Mouse (Mus musculus): Measurements from ENCODE around the gene Wrap53. TPM values are rescaled to one million over a fixed set of nuclear protein-coding genes. Genes with fewer than 3 reads are reported as not detected.
A peak's percentile ranks its signal among the peaks of the same experiment; 100 is the strongest.

The Wrap53 gene
- polyA plus RNA-seq, 1 experiment from 2014 or later = 23.2 TPM

DNA sequence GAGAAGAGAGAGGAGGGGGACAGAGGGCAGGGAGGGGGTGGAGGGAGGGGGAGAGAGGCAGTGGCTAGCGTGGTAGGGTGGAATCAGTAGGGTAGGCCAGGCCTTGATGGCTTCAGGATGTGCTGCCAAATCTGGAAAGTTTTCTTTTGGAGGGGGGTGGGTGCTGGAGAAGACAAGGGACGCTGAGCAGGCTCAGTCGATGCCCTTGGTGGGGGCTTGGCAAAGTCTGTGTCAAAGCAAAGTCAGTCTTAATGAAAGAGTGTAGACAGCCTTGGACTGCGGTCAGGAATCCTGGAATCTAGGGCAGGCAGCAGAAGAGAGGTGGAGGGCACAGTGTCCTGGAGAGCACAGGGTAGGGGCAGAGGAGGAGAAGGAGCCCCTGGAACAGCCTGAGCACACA lies 30.8 kb upstream of the Wrap53 start:
- Histone ChIP-seq H3K9me3 (no peaks in the 10 kb centered on the region), H3K27me3 (replicated peaks) (0 out of 2 replicates have a peak, but pooled peaks cover 3% of the 10 kb centered on the region), H3K4me1 (peaks cover 5% of the 10 kb centered on the region; the same call in 1 of the 2 replicates), H3K4me3 (no peak overlapping the region), H3K36me3 (replicated peaks) (no peaks in the 10 kb centered on the region), H3K27ac (no peak overlapping the region), H3K4me2 (no peak overlapping the region), H3K9ac (no peak overlapping the region)
- ATAC-seq (replicated peaks) = no peak
- 63% methylated on average over 4 of the region's 4 CpGs for WGBS

DNA sequence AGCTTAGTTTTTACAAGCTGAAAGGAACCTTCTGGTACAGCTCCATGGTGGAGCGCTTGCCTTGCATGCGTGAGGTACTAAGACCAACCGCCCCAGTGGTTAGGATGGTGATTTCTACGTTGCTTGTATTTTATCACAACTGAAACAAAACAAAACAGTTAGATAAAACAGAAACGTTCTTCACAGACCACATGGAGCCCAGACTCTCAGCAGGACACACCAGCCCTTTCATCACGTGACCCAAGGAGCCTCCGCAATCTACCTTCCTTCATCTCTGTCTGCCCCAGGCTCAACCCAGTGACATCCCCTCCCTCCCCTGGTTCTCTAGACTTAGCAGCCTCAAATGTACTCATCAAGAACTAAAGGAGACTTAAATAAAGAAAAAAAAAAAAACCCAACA lies 29.4 kb upstream of the Wrap53 start:
- no peaks in the 10 kb centered on the region for H3K27me3 ChIP-seq (replicated peaks)
- ATAC-seq (replicated peaks) = no peak
- 68% methylated on average over 7 of the region's 7 CpGs for WGBS
- peaks cover 10% of the 10 kb centered on the region for H3K4me1 ChIP-seq
- H3K9me3 ChIP-seq = no peaks in the 10 kb centered on the region
- H3K4me2 ChIP-seq = no peak overlapping the region
- no peak overlapping the region for H3K4me3 ChIP-seq
- no peak overlapping the region for H3K27ac ChIP-seq
- H3K9ac ChIP-seq = no peak overlapping the region
- no peaks in the 10 kb centered on the region for H3K36me3 ChIP-seq (replicated peaks)

DNA sequence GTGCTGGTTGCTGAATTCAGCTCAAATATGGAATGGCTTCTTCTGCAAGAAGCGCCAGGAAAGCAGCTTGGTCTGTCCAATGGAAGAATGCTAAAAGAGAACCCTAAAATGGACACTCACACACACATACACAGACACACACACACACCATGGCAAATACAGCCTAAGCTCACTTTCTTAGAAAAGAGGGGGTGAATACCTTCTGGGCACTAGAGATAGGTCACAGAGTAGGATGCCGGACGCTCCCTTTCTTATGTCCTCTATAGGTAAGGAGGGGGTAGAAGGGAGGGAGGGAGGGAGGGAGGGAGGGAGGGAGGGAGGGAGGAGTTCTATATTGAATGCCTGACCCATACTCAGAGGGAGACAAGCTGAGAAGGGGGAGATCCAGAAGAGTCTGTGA lies 28.5 kb upstream of the Wrap53 start:
- Histone ChIP-seq H3K4me1 (peaks cover 19% of the 10 kb centered on the region), H3K9me3 (no peaks in the 10 kb centered on the region), H3K36me3 (replicated peaks) (no peaks in the 10 kb centered on the region), H3K27me3 (replicated peaks) (no peaks in the 10 kb centered on the region), H3K4me2 (no peak overlapping the region), H3K4me3 (no peak overlapping the region), H3K27ac (no peak overlapping the region), H3K9ac (no peak overlapping the region)
- no peak for ATAC-seq (replicated peaks)
- 87% methylated on average over 3 of the region's 3 CpGs for WGBS

DNA sequence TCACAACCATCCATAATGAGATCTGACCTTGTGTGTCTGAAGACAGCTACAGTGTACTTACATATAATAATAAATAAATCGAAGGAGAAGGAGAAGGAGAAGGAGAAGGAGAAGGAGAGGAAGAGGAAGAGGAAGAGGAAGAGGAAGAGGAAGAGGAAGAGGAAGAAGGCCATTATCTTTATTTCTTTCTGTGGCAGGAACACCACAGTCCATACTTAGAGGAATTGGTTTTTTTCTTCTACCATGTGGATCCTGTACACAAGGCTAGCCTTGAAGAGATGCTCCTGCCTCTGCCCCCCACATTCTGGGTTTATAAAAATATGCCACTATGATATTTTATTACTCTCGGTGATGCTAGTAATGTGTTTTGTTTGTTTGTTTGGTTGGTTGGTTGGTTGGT lies 26.8 kb upstream of the Wrap53 start:
- no peaks in the 10 kb centered on the region for H3K27me3 ChIP-seq (replicated peaks)
- no peaks in the 10 kb centered on the region for H3K9me3 ChIP-seq
- peaks cover 23% of the 10 kb centered on the region for H3K4me1 ChIP-seq
- 87% methylated on average over 2 of the region's 2 CpGs for WGBS
- no peak overlapping the region for H3K4me3 ChIP-seq
- no peak overlapping the region for H3K27ac ChIP-seq
- H3K9ac ChIP-seq = no peak overlapping the region
- no peak overlapping the region for H3K4me2 ChIP-seq
- H3K36me3 ChIP-seq (replicated peaks) = no peaks in the 10 kb centered on the region
- no peak for ATAC-seq (replicated peaks)

DNA sequence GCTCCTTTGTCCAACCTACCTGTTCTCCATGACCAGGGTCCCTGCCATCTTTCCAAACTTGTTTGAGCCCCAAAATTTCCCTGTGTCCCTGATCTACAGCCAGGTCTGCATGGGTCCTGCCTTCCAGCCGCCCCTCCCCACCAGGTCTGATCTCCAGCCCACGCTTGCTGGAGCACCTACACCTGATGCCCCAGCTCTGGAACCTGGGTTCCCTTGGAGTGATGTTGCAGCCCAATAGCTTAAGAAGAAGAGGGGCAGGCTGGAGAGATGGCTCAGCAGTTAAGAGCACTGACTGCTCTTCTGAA lies 26.4 kb upstream of the Wrap53 start:
- peaks cover 3% of the 10 kb centered on the region; the same call in 1 of the 2 replicates for H3K36me3 ChIP-seq (replicated peaks)
- H3K4me3 ChIP-seq = peak overlapping the region; percentile 79
- H3K9me3 ChIP-seq = no peaks in the 10 kb centered on the region
- H3K4me1 ChIP-seq = peaks cover 23% of the 10 kb centered on the region
- no peaks in the 10 kb centered on the region for H3K27me3 ChIP-seq (replicated peaks)
- H3K27ac ChIP-seq = peak overlapping the region; percentile 81
- no peak for ATAC-seq (replicated peaks)
- H3K9ac ChIP-seq = no peak overlapping the region
- WGBS = 65% methylated on average over 2 of the region's 2 CpGs
- peak overlapping the region; percentile 90 for H3K4me2 ChIP-seq

DNA sequence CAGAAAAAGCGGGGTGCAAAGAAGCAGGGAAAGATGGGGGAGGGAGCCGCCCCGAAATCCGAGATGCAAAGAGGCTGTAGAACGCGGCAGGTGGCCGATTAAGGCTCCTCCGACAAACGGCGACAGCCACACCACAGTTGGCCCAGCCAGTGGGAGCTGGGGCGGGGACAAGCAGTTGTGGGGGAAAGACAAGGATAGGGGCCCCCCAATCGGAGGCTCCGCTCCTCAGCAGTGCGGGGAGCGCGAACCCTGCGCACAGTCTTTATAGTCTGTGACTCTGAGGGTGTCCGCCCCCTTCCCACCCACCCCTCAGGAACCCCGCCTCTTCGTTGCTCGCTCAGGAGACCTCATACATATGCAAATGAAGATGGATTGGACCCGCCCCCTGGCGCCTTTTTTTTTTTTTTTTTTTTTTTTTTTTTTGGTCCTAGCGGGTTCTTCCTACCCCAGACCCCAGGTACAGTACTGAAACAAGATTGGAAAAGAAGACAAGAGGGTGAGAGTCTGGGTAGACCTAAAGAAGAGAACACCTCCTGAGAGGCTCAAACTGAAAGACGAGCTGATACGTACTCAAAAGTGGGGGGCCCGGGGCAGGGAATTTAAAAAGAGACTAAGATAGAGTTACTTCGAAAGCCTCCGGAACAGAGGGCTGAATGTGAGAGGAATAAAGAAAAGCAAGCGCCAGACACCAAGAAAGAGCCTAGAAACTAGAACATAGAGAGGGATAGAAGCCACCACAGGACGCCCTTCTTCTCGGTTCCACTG lies 25.9 kb upstream of the Wrap53 start, which contains the start of gene Atp1b2:
TSS of gene Atp1b2 (minus strand) at position 217 of the 765 bp plus-strand sequence.
- no peaks in the 10 kb centered on the region for H3K9me3 ChIP-seq
- peaks cover 23% of the 10 kb centered on the region for H3K4me1 ChIP-seq
- peak; percentile 93 for ATAC-seq (replicated peaks)
- H3K4me2 ChIP-seq = peak within 1 kb of the TSS; percentile 90
- peaks cover 8% of the 10 kb centered on the region; the same call in 1 of the 2 replicates for H3K36me3 ChIP-seq (replicated peaks)
- peak within 1 kb of the TSS; percentile 79 for H3K4me3 ChIP-seq
- H3K27me3 ChIP-seq (replicated peaks) = no peaks in the 10 kb centered on the region
- H3K27ac ChIP-seq = peak within 1 kb of the TSS; percentile 81
- WGBS = 2% methylated on average over 32 of the region's 32 CpGs
- peak within 1 kb of the TSS; percentile 75 for H3K9ac ChIP-seq

DNA sequence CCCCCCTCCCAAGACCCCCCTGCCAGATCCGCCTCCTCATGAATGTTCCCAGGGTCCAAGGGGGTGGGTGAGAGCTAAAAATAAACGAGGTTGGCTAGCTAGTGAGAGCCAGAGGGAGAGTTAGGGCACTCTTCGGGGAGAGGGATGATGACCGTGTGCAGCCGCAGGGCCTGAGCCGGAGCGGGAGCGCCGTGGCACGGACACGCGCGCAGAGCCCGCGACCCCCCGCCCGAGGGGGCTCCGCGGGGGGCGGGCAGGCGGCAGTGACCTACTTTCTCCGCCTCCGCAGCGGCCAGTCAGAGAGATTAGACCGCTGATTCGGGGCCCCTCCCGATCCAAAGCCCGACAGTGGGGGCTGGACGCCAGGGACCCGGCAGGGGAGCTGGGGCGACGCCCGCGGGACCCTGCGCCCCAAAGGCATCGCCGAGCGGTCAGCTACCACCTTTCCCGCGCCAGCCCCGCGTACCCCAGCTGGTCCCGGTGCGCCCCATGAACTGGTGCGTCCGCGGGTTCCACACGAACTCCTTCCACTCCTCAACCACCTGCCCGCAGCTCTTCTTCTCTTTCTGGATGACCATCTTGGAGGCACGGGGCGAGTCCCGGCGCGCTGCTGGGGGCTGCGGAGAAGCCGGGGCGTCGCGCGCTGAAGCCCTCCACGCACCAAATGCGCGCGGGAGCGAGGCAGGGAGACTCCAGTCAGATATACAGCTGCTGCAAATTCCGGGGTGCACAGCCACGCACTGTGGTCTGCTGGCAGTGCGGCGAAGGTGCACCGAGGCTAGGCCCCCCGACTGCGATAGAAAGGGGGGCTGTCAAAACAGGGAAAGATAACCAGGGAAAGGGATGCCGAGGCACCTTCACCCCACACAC lies 25.0 kb upstream of the Wrap53 start:
- Histone ChIP-seq H3K4me1 (peaks cover 31% of the 10 kb centered on the region), H3K9ac (peak overlapping the region; percentile 75), H3K9me3 (no peaks in the 10 kb centered on the region), H3K27me3 (replicated peaks) (no peaks in the 10 kb centered on the region), H3K4me3 (peak overlapping the region; percentile 79), H3K27ac (peak overlapping the region; percentile 81), H3K4me2 (peak overlapping the region; percentile 90), H3K36me3 (replicated peaks) (peaks cover 10% of the 10 kb centered on the region; the same call in 1 of the 2 replicates)
- WGBS = under 1% methylated on average over 73 of the region's 73 CpGs
- peak; percentile 66 for ATAC-seq (replicated peaks)

DNA sequence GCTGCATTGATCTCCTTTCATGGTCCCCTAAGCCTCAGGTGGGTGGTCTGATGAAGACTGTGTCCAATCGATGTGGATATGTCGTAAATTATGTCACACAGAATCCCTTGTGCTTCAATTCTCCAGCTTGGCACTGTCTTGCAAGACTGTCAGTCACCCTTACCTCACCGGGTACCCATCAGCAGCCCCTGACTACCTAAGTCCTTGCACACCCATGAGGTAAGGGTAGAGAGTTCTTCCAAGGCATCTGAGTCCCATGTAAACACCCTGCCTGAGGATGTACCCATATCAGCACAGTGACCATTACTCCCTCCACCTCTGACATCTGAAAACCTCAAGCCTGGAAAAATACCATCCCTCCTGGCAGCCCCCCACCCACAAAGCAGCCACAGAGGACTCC lies 24.3 kb upstream of the Wrap53 start:
- Histone ChIP-seq H3K4me3 (peak overlapping the region; percentile 79), H3K36me3 (replicated peaks) (peaks cover 10% of the 10 kb centered on the region; the same call in 1 of the 2 replicates), H3K4me1 (peaks cover 37% of the 10 kb centered on the region)

DNA sequence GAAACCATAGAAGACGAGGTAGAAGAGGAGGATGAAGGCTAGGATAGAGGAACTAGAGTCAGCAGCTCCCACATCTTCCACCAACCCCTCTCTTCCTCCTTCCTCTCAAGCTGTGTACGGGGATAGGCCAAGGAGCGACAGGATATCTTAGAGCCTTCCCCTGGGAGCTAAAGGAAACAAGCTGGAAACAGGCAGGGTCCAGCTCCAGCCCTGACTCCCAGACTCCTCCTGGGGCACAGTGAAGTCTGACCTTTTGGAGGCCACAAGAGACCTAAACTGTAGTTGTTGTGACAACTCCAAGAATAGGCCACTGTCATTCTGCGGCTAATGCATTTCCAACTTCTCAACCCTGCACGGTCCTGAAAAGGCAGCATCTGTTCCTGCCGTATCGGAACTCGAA lies 23.5 kb upstream of the Wrap53 start:
- Histone ChIP-seq H3K27ac (no peak overlapping the region), H3K4me3 (peak overlapping the region; percentile 79; the same call in 1 of the 2 replicates), H3K4me2 (peak overlapping the region; percentile 90), H3K27me3 (replicated peaks) (no peaks in the 10 kb centered on the region), H3K9me3 (no peaks in the 10 kb centered on the region), H3K9ac (no peak overlapping the region), H3K4me1 (peaks cover 39% of the 10 kb centered on the region), H3K36me3 (replicated peaks) (peaks cover 10% of the 10 kb centered on the region; the same call in 1 of the 2 replicates)
- no peak for ATAC-seq (replicated peaks)
- WGBS = 85% methylated on average over 8 of the region's 8 CpGs

More for the DNA sequence above, 24.3 kb upstream of the Wrap53 start:
- no peaks in the 10 kb centered on the region for H3K9me3 ChIP-seq
- H3K9ac ChIP-seq = peak overlapping the region; percentile 75
- no peaks in the 10 kb centered on the region for H3K27me3 ChIP-seq (replicated peaks)
- peak overlapping the region; percentile 90 for H3K4me2 ChIP-seq
- ATAC-seq (replicated peaks) = peak; percentile 53
- H3K27ac ChIP-seq = peak overlapping the region; percentile 81
- 46% methylated on average over 3 of the region's 3 CpGs for WGBS

DNA sequence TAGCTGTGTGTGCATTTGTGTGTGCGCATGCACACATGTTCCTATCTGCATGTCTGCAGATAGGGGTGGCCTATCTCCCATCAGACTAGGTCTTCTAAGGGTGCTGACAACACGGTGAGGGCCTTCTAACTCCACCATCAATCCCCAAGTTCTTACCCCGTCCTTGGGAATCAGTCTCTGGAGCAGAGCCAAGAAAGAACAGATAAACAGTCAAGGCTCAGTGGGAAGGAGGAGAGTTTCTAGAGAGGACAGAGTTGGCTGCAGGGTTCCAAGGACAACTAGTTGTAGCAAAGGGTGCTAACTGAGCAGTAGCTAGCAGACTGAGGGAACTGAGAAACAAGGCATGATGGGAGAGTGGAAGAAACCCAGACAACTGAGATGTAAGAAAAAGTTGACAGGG lies 21.7 kb upstream of the Wrap53 start:
- no peaks in the 10 kb centered on the region for H3K27me3 ChIP-seq (replicated peaks)
- 81% methylated on average over 3 of the region's 3 CpGs for WGBS

DNA sequence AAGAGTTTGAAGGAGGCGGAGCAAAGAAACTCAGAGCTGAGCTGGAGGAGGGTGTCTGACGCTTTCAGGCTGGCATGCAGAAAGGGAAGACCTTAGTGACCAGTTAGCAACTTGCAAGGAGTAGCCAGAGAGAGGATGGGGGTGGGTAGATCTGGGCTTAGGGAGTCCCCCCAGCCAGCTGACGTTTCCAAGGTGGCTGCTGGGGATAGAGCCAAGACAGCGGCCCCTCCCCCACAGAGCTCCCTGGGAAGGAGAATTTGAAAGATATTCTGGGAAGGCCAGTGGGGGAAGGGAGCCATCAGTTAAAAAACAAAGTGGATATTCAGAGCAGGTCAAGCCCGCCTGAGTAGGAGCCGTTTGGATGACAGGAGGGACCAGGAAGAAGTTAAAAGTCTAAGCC lies 20.0 kb upstream of the Wrap53 start:
- Histone ChIP-seq H3K36me3 (replicated peaks) (peaks cover 10% of the 10 kb centered on the region; the same call in 1 of the 2 replicates), H3K27ac (peak overlapping the region; percentile 45; the same call in 1 of the 2 replicates), H3K27me3 (replicated peaks) (no peaks in the 10 kb centered on the region), H3K4me1 (peaks cover 34% of the 10 kb centered on the region), H3K9ac (no peak overlapping the region), H3K4me3 (no peak overlapping the region), H3K4me2 (no peak overlapping the region), H3K9me3 (no peaks in the 10 kb centered on the region)
- 7% methylated on average over 6 of the region's 6 CpGs for WGBS
- no peak for ATAC-seq (replicated peaks)

More for the DNA sequence above, 21.7 kb upstream of the Wrap53 start:
- no peaks in the 10 kb centered on the region for H3K9me3 ChIP-seq
- no peak overlapping the region for H3K27ac ChIP-seq
- H3K36me3 ChIP-seq (replicated peaks) = peaks cover 10% of the 10 kb centered on the region; the same call in 1 of the 2 replicates
- H3K4me1 ChIP-seq = peaks cover 39% of the 10 kb centered on the region
- no peak for ATAC-seq (replicated peaks)
- H3K9ac ChIP-seq = no peak overlapping the region
- no peak overlapping the region for H3K4me2 ChIP-seq
- H3K4me3 ChIP-seq = no peak overlapping the region

DNA sequence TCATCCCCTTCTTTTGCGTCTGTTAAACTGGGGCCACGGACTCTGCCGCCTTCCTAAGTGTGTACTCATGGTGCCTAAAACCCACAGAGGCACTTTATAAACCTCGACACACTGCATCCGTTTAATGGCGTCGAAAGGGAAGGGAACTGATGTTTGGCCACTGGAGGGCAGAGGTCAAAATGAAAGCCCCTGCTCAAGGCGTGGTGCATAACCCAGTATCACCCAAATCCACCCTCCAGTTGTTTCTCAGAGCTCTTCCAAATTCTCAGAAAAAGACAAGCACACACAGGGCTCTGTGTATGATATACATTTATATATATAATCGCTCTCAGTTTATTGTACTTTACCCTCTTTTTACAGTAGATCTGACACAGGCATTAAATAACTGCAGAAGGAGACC lies 19.4 kb upstream of the Wrap53 start:
- Histone ChIP-seq H3K4me2 (no peak overlapping the region), H3K27me3 (replicated peaks) (no peaks in the 10 kb centered on the region), H3K4me3 (no peak overlapping the region), H3K9ac (no peak overlapping the region), H3K27ac (no peak overlapping the region), H3K9me3 (no peaks in the 10 kb centered on the region), H3K4me1 (peaks cover 30% of the 10 kb centered on the region), H3K36me3 (replicated peaks) (peaks cover 10% of the 10 kb centered on the region; the same call in 1 of the 2 replicates)
- 9% methylated on average over 9 of the region's 9 CpGs for WGBS
- no peak for ATAC-seq (replicated peaks)
